ENCODE assay signal across 16 mouse cellular contexts in genomic region chr11:111096612-111097011, GRCm38 (mm10). TPM values are rescaled to one million over a fixed set of nuclear protein-coding genes. Genes with fewer than 3 reads are reported as not detected.
DNase-seq lines count a peak whose midpoint lies in the region; ATAC-seq lines count a peak whose summit lies in the region.
"Had no signal": no experiment of that assay in that cellular context is flagged by ENCODE, and none has a peak within 500 bp of the region (broad histone marks: within the 10 kb centered on the region; RNA-seq: fewer than 3 reads in every experiment).

No protein-coding gene starts in this region.

- no peak overlapping the region for H3K4me3 ChIP-seq in kidney, embryonic 14.5 days (ENCODE audit: low read length)
- no peak overlapping the region for H3K4me3 ChIP-seq in forebrain, embryonic 11.5 days (ENCODE audit: low read depth, low read length)
- H3K4me3 ChIP-seq: embryonic facial prominence, embryonic 13.5 days; forebrain, embryonic 15.5 days; intestine, embryonic 15.5 days; lung, embryonic 15.5 days; neural tube, embryonic 13.5 days had no signal

- H3K27ac ChIP-seq in kidney, embryonic 14.5 days (ENCODE audit: low read depth, low read length) = no peak overlapping the region
- H3K27ac ChIP-seq in forebrain, embryonic 11.5 days (ENCODE audit: low read depth, low read length) = no peak overlapping the region
- H3K27ac ChIP-seq: embryonic facial prominence, embryonic 13.5 days; forebrain, embryonic 15.5 days; intestine, embryonic 15.5 days; lung, embryonic 15.5 days; neural tube, embryonic 13.5 days had no signal

- H3K27me3 ChIP-seq in kidney, embryonic 14.5 days (ENCODE audit: control insufficient read depth, insufficient read depth, low read length) = no peaks in the 10 kb centered on the region
- no peaks in the 10 kb centered on the region for H3K27me3 ChIP-seq in forebrain, embryonic 11.5 days (ENCODE audit: control insufficient read depth, insufficient read depth, low read length)
- H3K27me3 ChIP-seq: embryonic facial prominence, embryonic 13.5 days; forebrain, embryonic 15.5 days; intestine, embryonic 15.5 days; lung, embryonic 15.5 days; neural tube, embryonic 13.5 days had no signal

- no peak overlapping the region for H3K4me2 ChIP-seq in kidney, embryonic 14.5 days (replicated peaks; ENCODE audit: low read depth, low read length)
- H3K4me2 ChIP-seq in forebrain, embryonic 11.5 days (ENCODE audit: low read depth, low read length, severe bottlenecking) = no peak overlapping the region
- H3K4me2 ChIP-seq: embryonic facial prominence, embryonic 13.5 days; forebrain, embryonic 15.5 days; intestine, embryonic 15.5 days; lung, embryonic 15.5 days; neural tube, embryonic 13.5 days had no signal

- DNase-seq in adrenal gland, postnatal 14 days = peak; percentile 11
- no peak for DNase-seq in adrenal gland, adult 18-20 months (ENCODE audit: low spot score in 2 of 2)
- DNase-seq in kidney, postnatal 36 days = peak; percentile 3 to 5
- DNase-seq in fat pad, adult 2 months (ENCODE audit: extremely low read depth, low read depth, low spot score) = peak; percentile 55
- no peak for DNase-seq in forebrain, embryonic 11.5 days (ENCODE audit: low spot score)
- no peak for DNase-seq in ovary, postnatal 36 days (ENCODE audit: low spot score)
- DNase-seq: cerebellum, adult 8-10 months; gastrocnemius, postnatal 14 days; midbrain, embryonic 14.5 days had no signal

- no peak overlapping the region for H3K9ac ChIP-seq in kidney, embryonic 14.5 days (ENCODE audit: low read depth, low read length)
- no peak overlapping the region for H3K9ac ChIP-seq in forebrain, embryonic 11.5 days (ENCODE audit: low read length)
- H3K9ac ChIP-seq: embryonic facial prominence, embryonic 13.5 days; forebrain, embryonic 15.5 days; intestine, embryonic 15.5 days; lung, embryonic 15.5 days; neural tube, embryonic 13.5 days had no signal

- no peaks in the 10 kb centered on the region for H3K4me1 ChIP-seq in kidney, embryonic 14.5 days (ENCODE audit: control insufficient read depth, insufficient read depth, low read length)
- no peaks in the 10 kb centered on the region for H3K4me1 ChIP-seq in forebrain, embryonic 11.5 days (replicated peaks; ENCODE audit: control insufficient read depth, insufficient read depth, low read length)
- H3K4me1 ChIP-seq: embryonic facial prominence, embryonic 13.5 days; forebrain, embryonic 15.5 days; intestine, embryonic 15.5 days; lung, embryonic 15.5 days; neural tube, embryonic 13.5 days had no signal

- no peaks in the 10 kb centered on the region for H3K36me3 ChIP-seq in kidney, embryonic 14.5 days (ENCODE audit: control insufficient read depth, insufficient read depth, low read length)
- no peaks in the 10 kb centered on the region for H3K36me3 ChIP-seq in forebrain, embryonic 11.5 days (ENCODE audit: control insufficient read depth, insufficient read depth, low read length)
- H3K36me3 ChIP-seq: embryonic facial prominence, embryonic 13.5 days; forebrain, embryonic 15.5 days; intestine, embryonic 15.5 days; lung, embryonic 15.5 days; neural tube, embryonic 13.5 days had no signal

- ATAC-seq in kidney, embryonic 14.5 days (ENCODE audit: low FRiP score, low TSS enrichment) = no peak
- ATAC-seq in megakaryocyte, adult 5-6 weeks (ENCODE audit: poor library complexity, severe bottlenecking) = peak; percentile 85
- no peak for ATAC-seq in forebrain, embryonic 11.5 days (replicated peaks; ENCODE audit: low FRiP score)
- ATAC-seq: forebrain, embryonic 15.5 days; intestine, embryonic 15.5 days had no signal

- no peaks in the 10 kb centered on the region for H3K9me3 ChIP-seq in kidney, embryonic 14.5 days (ENCODE audit: control insufficient read depth, low read length)
- H3K9me3 ChIP-seq in forebrain, embryonic 11.5 days (ENCODE audit: control insufficient read depth, low read length) = no peaks in the 10 kb centered on the region
- H3K9me3 ChIP-seq: embryonic facial prominence, embryonic 13.5 days; forebrain, embryonic 15.5 days; intestine, embryonic 15.5 days; lung, embryonic 15.5 days; neural tube, embryonic 13.5 days had no signal

- 90% methylated on average over 5 of the region's 5 CpGs for WGBS in kidney, embryonic 14.5 days
- WGBS in forebrain, embryonic 11.5 days = 94% methylated on average over 5 of the region's 5 CpGs

RNA-seq across cellular contexts. Expression of gene Kcnj2, which starts 30.6 kb away (rescaled TPM):
- 7.5 and 7.8 TPM in 2 replicates for total RNA-seq in adrenal gland, postnatal 14 days (2021)
- total RNA-seq in adrenal gland, adult 18-20 months (2021) = 10 to 100 TPM; 16.5 to 19.8 TPM
- 0.68 and 1.4 TPM in 2 replicates for polyA plus RNA-seq in kidney, embryonic 14.5 days (2014; fragmentation: Nextera tagmentation; extraction: Ambion mirVana)
- 8.3 and 9.5 TPM in 2 replicates for total RNA-seq in megakaryocyte, adult 5-6 weeks (2015)
- total RNA-seq in megakaryocyte, adult 5-6 weeks (2017) = 19.9 and 25.0 TPM in 2 replicates
- polyA plus RNA-seq in forebrain, embryonic 11.5 days (2014; fragmentation: Nextera tagmentation; extraction: Ambion mirVana) = 0.33 and 0.40 TPM in 2 replicates

Comparison
In these comparisons a context has a peak if more than half of its experiments do, and no peak if none do; other contexts are left out.
1. DNase-seq: peak in adrenal gland, postnatal 14 days (single experiment), kidney, postnatal 36 days (2 of 2) and fat pad, adult 2 months (single experiment); none in adrenal gland, adult 18-20 months (0 of 2), forebrain, embryonic 11.5 days (single experiment) and ovary, postnatal 36 days (single experiment).